Mouse (Mus musculus) hindbrain, embryonic 12.5 days (tissue): ENCODE data around the gene Shisa7. TPM values are rescaled to one million over a fixed set of nuclear protein-coding genes. Genes with fewer than 3 reads are reported as not detected.

Experiments used
- ATAC-seq: fragments of 200-750 bp; cut with Nextera tagmentation; 2 replicates; pipeline ENCODE4 v1.8.0; 2017; ENCODE audit warnings: moderate TSS enrichment; ENCODE audit not compliant: low FRiP score
- H3K27ac ChIP-seq: fragments of 300-500 bp; sonication (generic); 2 replicates; pipeline ENCODE4 v1.5.1; 2016; ENCODE audit warnings: mild to moderate bottlenecking
- H3K27me3 ChIP-seq: fragments of 300-500 bp; sonication (generic); 2 replicates; pipeline ENCODE4 v1.6.1; 2016; ENCODE audit warnings: mild to moderate bottlenecking
- H3K36me3 ChIP-seq: fragments of 300-500 bp; sonication (generic); 2 replicates; pipeline ENCODE4 v1.6.1; 2016; ENCODE audit warnings: mild to moderate bottlenecking
- H3K4me1 ChIP-seq: fragments of 300-500 bp; sonication (generic); 2 replicates; pipeline ENCODE4 v1.6.1; 2016
- H3K4me2 ChIP-seq: fragments of 300-500 bp; sonication (generic); replicated peaks from 2 replicates; pipeline ENCODE4 v1.6.1; 2016; ENCODE audit warnings: mild to moderate bottlenecking
- H3K4me3 ChIP-seq: fragments of 300-500 bp; sonication (generic); 2 replicates; pipeline ENCODE4 v1.5.1; 2016; ENCODE audit warnings: mild to moderate bottlenecking
- H3K9ac ChIP-seq: fragments of 300-500 bp; sonication (generic); 2 replicates; pipeline ENCODE4 v1.6.1; 2016; ENCODE audit warnings: mild to moderate bottlenecking, moderate library complexity
- H3K9me3 ChIP-seq: fragments of 300-500 bp; sonication (generic); replicated peaks from 2 replicates; pipeline ENCODE4 v1.6.1; 2016; ENCODE audit warnings: mild to moderate bottlenecking
- WGBS: fragments of 180-500 bp; shearing (Covaris S2); methylation state at CpG from one replicate; pipeline ENCODE4 v1.1.7; 2016; 5-methylcytosine and 5-hydroxymethylcytosine counted together
- polyA plus RNA-seq: library from polyadenylated mRNA; unstranded; fragments of >200 nt; fragmentation: Nextera tagmentation; extraction: Ambion mirVana; gene quantifications from 2 replicates; pipeline ENCODE4 v1.2.1, GENCODE M21; 2016

Shisa7 gene
- polyA plus RNA-seq, 1 experiment from 2014 or later, result 6.7 TPM

GRCm38 (mm10) chr7:4788499-4789435, 55.7 kb downstream of the Shisa7 start:
- Histone ChIP-seq H3K27me3 (peaks cover 19% of the 10 kb centered on the region), H3K9me3 (no peaks in the 10 kb centered on the region), H3K36me3 (peaks cover under 1% of the 10 kb centered on the region; the same call in 1 of the 2 replicates), H3K4me1 (peaks cover 14% of the 10 kb centered on the region), H3K27ac (peak overlapping the region; percentile 62; the same call in 1 of the 2 replicates), H3K4me2 (peak overlapping the region; percentile 88), H3K4me3 (peak overlapping the region; percentile 51), H3K9ac (peak overlapping the region; percentile 78)
- WGBS, result 2% methylated on average over 64 of the region's 64 CpGs
- peak; percentile 30 for ATAC-seq

GRCm38 (mm10) chr7:4783667-4784268, 60.7 kb downstream of the Shisa7 start:
- no peak for ATAC-seq
- no peak overlapping the region for H3K27ac ChIP-seq
- no peaks in the 10 kb centered on the region for H3K36me3 ChIP-seq
- H3K4me1 ChIP-seq, result peaks cover 6% of the 10 kb centered on the region
- H3K4me3 ChIP-seq, result no peak overlapping the region
- no peaks in the 10 kb centered on the region for H3K9me3 ChIP-seq
- H3K4me2 ChIP-seq, result no peak overlapping the region
- WGBS, result 79% methylated on average over 14 of the region's 14 CpGs
- peaks cover 52% of the 10 kb centered on the region for H3K27me3 ChIP-seq
- no peak overlapping the region for H3K9ac ChIP-seq

- H3K4me3 ChIP-seq, result no peak within 1 kb of the TSS
- H3K27ac ChIP-seq, result no peak within 1 kb of the TSS
- H3K4me2 ChIP-seq, result no peak within 1 kb of the TSS
- no peaks in the 10 kb centered on the region for H3K36me3 ChIP-seq
- H3K9ac ChIP-seq, result no peak within 1 kb of the TSS
- WGBS, result 71% methylated on average over 2 of the region's 2 CpGs
- ATAC-seq, result no peak
- H3K27me3 ChIP-seq, result peaks cover 55% of the 10 kb centered on the region
- no peaks in the 10 kb centered on the region for H3K9me3 ChIP-seq
- H3K4me1 ChIP-seq, result peaks cover 5% of the 10 kb centered on the region; the same call in 1 of the 2 replicates
Measured at GRCm38 (mm10) chr7:4782759-4783158, 61.7 kb downstream of the Shisa7 start, which contains the start of the genes Il11 and Tmem190. Il11 (minus strand) TSS chr7:4782859. Tmem190 (plus strand) TSS chr7:4782937.

GRCm38 (mm10) chr7:4782130-4782529, 62.4 kb downstream of the Shisa7 start:
- Histone ChIP-seq H3K4me3 (no peak overlapping the region), H3K36me3 (no peaks in the 10 kb centered on the region), H3K27me3 (peaks cover 55% of the 10 kb centered on the region), H3K27ac (no peak overlapping the region), H3K9ac (no peak overlapping the region), H3K4me2 (no peak overlapping the region), H3K9me3 (no peaks in the 10 kb centered on the region), H3K4me1 (peaks cover 11% of the 10 kb centered on the region; the same call in 1 of the 2 replicates)
- 48% methylated on average over 3 of the region's 3 CpGs for WGBS
- ATAC-seq, result no peak

GRCm38 (mm10) chr7:4779921-4780320, 64.6 kb downstream of the Shisa7 start:
- WGBS, result 43% methylated on average over 3 of the region's 5 CpGs
- ATAC-seq, result no peak
- Histone ChIP-seq H3K9me3 (no peaks in the 10 kb centered on the region), H3K9ac (no peak overlapping the region), H3K27ac (no peak overlapping the region), H3K4me1 (peaks cover 15% of the 10 kb centered on the region), H3K4me2 (no peak overlapping the region), H3K27me3 (peaks cover 77% of the 10 kb centered on the region), H3K4me3 (no peak overlapping the region), H3K36me3 (no peaks in the 10 kb centered on the region)

GRCm38 (mm10) chr7:4777851-4778637, 66.5 kb downstream of the Shisa7 start:
- H3K4me2 ChIP-seq, result peak overlapping the region; percentile 51
- peak overlapping the region; percentile 36 for H3K9ac ChIP-seq
- no peak for ATAC-seq
- H3K27ac ChIP-seq, result no peak overlapping the region
- H3K9me3 ChIP-seq, result no peaks in the 10 kb centered on the region
- peaks cover 76% of the 10 kb centered on the region for H3K27me3 ChIP-seq
- H3K36me3 ChIP-seq, result no peaks in the 10 kb centered on the region
- WGBS, result 3% methylated on average over 20 of the region's 20 CpGs
- H3K4me3 ChIP-seq, result no peak overlapping the region
- peaks cover 15% of the 10 kb centered on the region for H3K4me1 ChIP-seq

- Histone ChIP-seq H3K27me3 (peaks cover 71% of the 10 kb centered on the region), H3K4me2 (peak overlapping the region; percentile 51), H3K9me3 (no peaks in the 10 kb centered on the region), H3K4me1 (peaks cover 15% of the 10 kb centered on the region), H3K9ac (peak overlapping the region; percentile 52), H3K4me3 (peak overlapping the region; percentile 32), H3K27ac (no peak overlapping the region), H3K36me3 (no peaks in the 10 kb centered on the region)
- WGBS, result 1% methylated on average over 37 of the region's 56 CpGs
- ATAC-seq, result peak; percentile 75
Measured at GRCm38 (mm10) chr7:4776861-4777830, 67.3 kb downstream of the Shisa7 start.

- H3K4me3 ChIP-seq, result no peak overlapping the region
- H3K4me2 ChIP-seq, result no peak overlapping the region
- 48% methylated on average over 10 of the region's 10 CpGs for WGBS
- H3K9ac ChIP-seq, result no peak overlapping the region
- no peaks in the 10 kb centered on the region for H3K9me3 ChIP-seq
- peaks cover 15% of the 10 kb centered on the region for H3K4me1 ChIP-seq
- H3K27ac ChIP-seq, result no peak overlapping the region
- ATAC-seq, result no peak
- H3K36me3 ChIP-seq, result no peaks in the 10 kb centered on the region
- H3K27me3 ChIP-seq, result peaks cover 66% of the 10 kb centered on the region
Measured at GRCm38 (mm10) chr7:4776131-4776530, 68.4 kb downstream of the Shisa7 start.

Other genes starting within 250 kb of the Shisa7 start
- gene Ptprh, start 240.7 kb downstream of the Shisa7 start, polyA plus RNA-seq, result 0.13 and 0.40 TPM in 2 replicates
- 3.2 and 3.5 TPM in 2 replicates for gene Tmem86b, start 213.3 kb downstream of the Shisa7 start, polyA plus RNA-seq
- gene Ppp6r1, start 185.7 kb downstream of the Shisa7 start, polyA plus RNA-seq, result 15.0 and 17.1 TPM in 2 replicates
- gene Hspbp1, start 159.6 kb downstream of the Shisa7 start, polyA plus RNA-seq, result 108 and 110 TPM in 2 replicates
- gene Brsk1, start 154.1 kb downstream of the Shisa7 start, polyA plus RNA-seq, result 5.8 and 5.9 TPM in 2 replicates
- gene Tmem150b, start 119.4 kb downstream of the Shisa7 start, polyA plus RNA-seq, result 0.26 and 0.48 TPM in 2 replicates
- 87.5 and 91.5 TPM in 2 replicates for gene Kmt5c, start 104.6 kb downstream of the Shisa7 start, polyA plus RNA-seq
- gene Cox6b2, start 91.6 kb downstream of the Shisa7 start, polyA plus RNA-seq, result 37.6 and 39.8 TPM in 2 replicates
- gene Fam71e2, start 73.4 kb downstream of the Shisa7 start, polyA plus RNA-seq, result not detected in 2 replicates
- 0.34 TPM in 1 of 2 replicates, not detected in the other for gene Il11, start 61.8 kb downstream of the Shisa7 start, polyA plus RNA-seq
- gene Tmem190, start 61.8 kb downstream of the Shisa7 start, polyA plus RNA-seq, result not detected in 2 replicates
- gene Tmem238, start 55.0 kb downstream of the Shisa7 start, polyA plus RNA-seq, result 2.9 and 4.0 TPM in 2 replicates
- gene Rpl28, start 51.8 kb downstream of the Shisa7 start, polyA plus RNA-seq, result 290 and 306 TPM in 2 replicates
- 331 and 348 TPM in 2 replicates for gene Ube2s, start 32.1 kb downstream of the Shisa7 start, polyA plus RNA-seq
- gene Isoc2b, start 25.6 kb upstream of the Shisa7 start, polyA plus RNA-seq, result 5.1 and 7.0 TPM in 2 replicates
- gene Isoc2a, start 32.5 kb upstream of the Shisa7 start, polyA plus RNA-seq, result 0.88 and 1.2 TPM in 2 replicates
- not detected in 2 replicates for gene Gm36210, start 61.8 kb upstream of the Shisa7 start, polyA plus RNA-seq
- 4.3 and 4.8 TPM in 2 replicates for gene Zfp628, start 70.5 kb upstream of the Shisa7 start, polyA plus RNA-seq
- gene Nat14, start 77.3 kb upstream of the Shisa7 start, polyA plus RNA-seq, result 12.3 and 14.3 TPM in 2 replicates
- 1.6 and 2.2 TPM in 2 replicates for gene Ssc5d, start 81.1 kb upstream of the Shisa7 start, polyA plus RNA-seq
- not detected in 2 replicates for gene Sbk2, start 119.7 kb upstream of the Shisa7 start, polyA plus RNA-seq
- gene Sbk3, start 126.5 kb upstream of the Shisa7 start, polyA plus RNA-seq, result 0.19 and 0.23 TPM in 2 replicates
- gene Zfp579, start 151.5 kb upstream of the Shisa7 start, polyA plus RNA-seq, result 57.8 and 61.4 TPM in 2 replicates
- gene Zfp524, start 169.7 kb upstream of the Shisa7 start, polyA plus RNA-seq, result 8.5 and 9.1 TPM in 2 replicates
- gene Fiz1, start 170.0 kb upstream of the Shisa7 start, polyA plus RNA-seq, result 59.6 and 60.1 TPM in 2 replicates
- gene Gm44973, start 170.8 kb upstream of the Shisa7 start, polyA plus RNA-seq, result 0.32 TPM in 1 of 2 replicates, not detected in the other
- 9.0 and 9.3 TPM in 2 replicates for gene Zfp865, start 175.7 kb upstream of the Shisa7 start, polyA plus RNA-seq
- 17.4 and 19.9 TPM in 2 replicates for gene Ccdc106, start 175.9 kb upstream of the Shisa7 start, polyA plus RNA-seq
- gene 4632433K11Rik, start 189.4 kb upstream of the Shisa7 start, polyA plus RNA-seq, result 0.44 TPM in 1 of 2 replicates, not detected in the other
- gene Zfp784, start 193.8 kb upstream of the Shisa7 start, polyA plus RNA-seq, result 6.1 and 6.9 TPM in 2 replicates
- gene Zfp580, start 206.8 kb upstream of the Shisa7 start, polyA plus RNA-seq, result 45.4 and 51.8 TPM in 2 replicates
- gene U2af2, start 217.4 kb upstream of the Shisa7 start, polyA plus RNA-seq, result 136 and 138 TPM in 2 replicates
- 74.5 and 79.6 TPM in 2 replicates for gene Epn1, start 235.5 kb upstream of the Shisa7 start, polyA plus RNA-seq